Mouse (Mus musculus): Measurements from ENCODE around the gene Fzd2. TPM values are rescaled to one million over a fixed set of nuclear protein-coding genes. Genes with fewer than 3 reads are reported as not detected.
A peak's percentile ranks its signal among the peaks of the same experiment; 100 is the strongest.

Gene Fzd2
- total and polyA plus RNA-seq, 3 experiments = not detected

DNA sequence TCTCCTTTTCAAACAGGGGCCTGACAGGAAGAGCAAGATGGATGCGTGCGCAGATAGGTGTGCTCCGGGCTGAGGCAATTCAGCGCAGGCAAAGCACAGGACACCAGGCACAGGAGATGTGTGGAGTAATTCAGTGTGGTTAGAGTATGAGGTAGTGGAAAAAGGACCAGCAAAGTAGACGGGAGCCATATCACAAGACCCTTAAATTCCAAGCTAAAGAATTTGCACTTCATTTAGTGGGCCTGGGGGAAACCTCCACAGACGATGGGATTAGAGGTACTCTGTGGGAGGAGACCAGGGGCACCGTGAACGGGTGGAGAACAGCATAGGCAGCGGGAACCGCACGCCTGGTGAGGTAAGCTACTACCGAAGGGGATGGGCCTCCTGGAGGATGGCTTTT, 43.7 kb downstream of the Fzd2 start:
- Histone ChIP-seq H3K9me3 (replicated peaks) (no peaks in the 10 kb centered on the region), H3K4me1 (ENCODE audit: insufficient read depth, low read depth, low read length) (no peaks in the 10 kb centered on the region), H3K36me3 (replicated peaks) (no peaks in the 10 kb centered on the region), H3K4me3 (ENCODE audit: low read depth, low read length) (no peak overlapping the region), H3K27me3 (ENCODE audit: insufficient read depth, low read length) (peaks cover 23% of the 10 kb centered on the region)
- TF ChIP-seq CTCF (IDR thresholded peaks at IDR 0.05; ENCODE audit: low read depth, low read length) = no peak
- TF ChIP-seq TAL1 (conservative IDR thresholded peaks at IDR 0.05; ENCODE audit: low read depth, low read length) = no peak
- TF ChIP-seq POLR2AphosphoS5 (IDR thresholded peaks at IDR 0.05; ENCODE audit: insufficient replicate concordance, low read depth, low read length) = no peak
- no peak for TF ChIP-seq GATA2 (IDR thresholded peaks at IDR 0.05; ENCODE audit: borderline replicate concordance, low read depth, low read length)
- no peak for TF ChIP-seq GATA1 (IDR thresholded peaks at IDR 0.05; ENCODE audit: borderline replicate concordance, low read length)
- ATAC-seq (ENCODE audit: extremely low read depth, insufficient number of reproducible peaks, low FRiP score, poor library complexity, severe bottlenecking) = no peak
- no peak for DNase-seq (ENCODE audit: low spot score)

DNA sequence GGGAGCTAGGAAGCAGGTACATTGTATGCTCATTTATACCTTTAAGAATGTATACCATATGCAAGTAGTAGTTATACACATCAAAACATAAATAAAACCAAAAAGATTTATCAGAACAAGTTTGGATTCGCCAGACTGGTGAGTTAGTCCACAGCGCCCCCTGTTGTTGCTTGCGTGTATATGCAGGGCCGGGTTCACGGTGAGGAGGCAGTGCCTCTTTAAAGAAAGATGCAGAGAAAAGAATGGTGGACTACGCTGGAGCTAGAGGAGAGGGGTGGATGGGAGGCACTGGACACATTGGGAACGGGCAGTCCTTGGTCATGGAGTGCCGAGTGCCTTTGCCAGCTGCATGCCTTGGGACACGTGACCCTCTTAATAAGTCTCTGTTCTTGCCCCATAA, 47.2 kb downstream of the Fzd2 start:
- H3K9me3 ChIP-seq (replicated peaks) = no peaks in the 10 kb centered on the region
- H3K4me1 ChIP-seq (ENCODE audit: insufficient read depth, low read depth, low read length) = no peaks in the 10 kb centered on the region
- DNase-seq (ENCODE audit: low spot score) (no peak), ATAC-seq (ENCODE audit: extremely low read depth, insufficient number of reproducible peaks, low FRiP score, poor library complexity, severe bottlenecking) (no peak)
- H3K27me3 ChIP-seq (ENCODE audit: insufficient read depth, low read length) = peaks cover 15% of the 10 kb centered on the region
- H3K36me3 ChIP-seq (replicated peaks) = no peaks in the 10 kb centered on the region
- peak; percentile 71 for TF ChIP-seq CTCF (IDR thresholded peaks at IDR 0.05; ENCODE audit: low read depth, low read length)
- TF ChIP-seq GATA2 (IDR thresholded peaks at IDR 0.05; ENCODE audit: borderline replicate concordance, low read depth, low read length) = no peak
- no peak for TF ChIP-seq GATA1 (IDR thresholded peaks at IDR 0.05; ENCODE audit: borderline replicate concordance, low read length)
- no peak for TF ChIP-seq POLR2AphosphoS5 (IDR thresholded peaks at IDR 0.05; ENCODE audit: insufficient replicate concordance, low read depth, low read length)
- no peak for TF ChIP-seq TAL1 (conservative IDR thresholded peaks at IDR 0.05; ENCODE audit: low read depth, low read length)
- no peak overlapping the region for H3K4me3 ChIP-seq (ENCODE audit: low read depth, low read length)

DNA sequence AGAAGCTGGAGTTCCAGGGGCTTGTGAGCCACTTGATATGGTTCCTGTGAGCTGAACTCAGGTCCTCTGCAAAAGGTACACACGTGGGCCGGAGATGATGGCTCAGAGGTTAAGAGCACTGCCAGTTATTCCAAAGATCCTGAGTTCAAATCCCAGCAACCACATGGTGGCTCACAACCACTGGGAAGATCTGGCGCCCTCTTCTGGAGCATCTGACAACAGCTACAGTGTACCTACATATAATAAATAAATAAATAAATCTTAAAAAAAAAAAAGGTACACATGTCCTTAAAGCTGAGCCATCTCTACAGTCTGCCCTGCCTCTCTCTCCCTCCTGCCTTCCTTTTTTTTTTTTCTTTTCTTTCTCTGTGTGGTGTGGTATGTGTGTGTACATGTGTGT, 48.6 kb downstream of the Fzd2 start:
- H3K27me3 ChIP-seq (ENCODE audit: insufficient read depth, low read length) = peaks cover 13% of the 10 kb centered on the region
- ATAC-seq (ENCODE audit: extremely low read depth, insufficient number of reproducible peaks, low FRiP score, poor library complexity, severe bottlenecking) = no peak
- TF ChIP-seq POLR2AphosphoS5 (IDR thresholded peaks at IDR 0.05; ENCODE audit: insufficient replicate concordance, low read depth, low read length) = no peak
- TF ChIP-seq TAL1 (conservative IDR thresholded peaks at IDR 0.05; ENCODE audit: low read depth, low read length) = no peak
- no peak for TF ChIP-seq GATA1 (IDR thresholded peaks at IDR 0.05; ENCODE audit: borderline replicate concordance, low read length)
- no peak for TF ChIP-seq GATA2 (IDR thresholded peaks at IDR 0.05; ENCODE audit: borderline replicate concordance, low read depth, low read length)
- no peak for TF ChIP-seq CTCF (IDR thresholded peaks at IDR 0.05; ENCODE audit: low read depth, low read length)
- no peak overlapping the region for H3K4me3 ChIP-seq (ENCODE audit: low read depth, low read length)
- H3K36me3 ChIP-seq (replicated peaks) = no peaks in the 10 kb centered on the region
- H3K4me1 ChIP-seq (ENCODE audit: insufficient read depth, low read depth, low read length) = no peaks in the 10 kb centered on the region
- DNase-seq (ENCODE audit: low spot score) = no peak
- no peaks in the 10 kb centered on the region for H3K9me3 ChIP-seq (replicated peaks)

DNA sequence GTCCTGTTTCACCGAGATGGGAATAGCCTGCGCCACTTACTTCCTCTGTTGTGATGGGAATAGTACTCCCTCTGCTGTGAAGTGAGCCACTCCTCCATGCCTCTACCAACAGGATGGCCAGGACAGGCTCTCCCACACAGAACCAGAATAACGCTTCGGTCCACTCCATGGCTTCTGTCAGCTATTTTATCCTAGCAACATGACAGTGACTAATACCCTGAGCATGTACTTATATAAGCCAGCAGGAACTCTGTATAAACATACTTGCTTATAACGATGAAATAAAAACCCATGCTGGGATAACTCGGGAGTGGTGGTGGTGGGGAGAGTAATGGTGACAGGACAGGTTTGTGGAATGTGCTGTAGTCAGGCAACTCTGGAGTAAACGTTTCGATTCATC, 51.7 kb downstream of the Fzd2 start:
- Histone ChIP-seq H3K9me3 (replicated peaks) (no peaks in the 10 kb centered on the region), H3K4me1 (ENCODE audit: insufficient read depth, low read depth, low read length) (no peaks in the 10 kb centered on the region), H3K4me3 (ENCODE audit: low read depth, low read length) (no peak overlapping the region), H3K36me3 (replicated peaks) (no peaks in the 10 kb centered on the region), H3K27me3 (ENCODE audit: insufficient read depth, low read length) (peaks cover 15% of the 10 kb centered on the region; the same call in 1 of the 2 replicates)
- DNase-seq (ENCODE audit: low spot score) (no peak), ATAC-seq (ENCODE audit: extremely low read depth, insufficient number of reproducible peaks, low FRiP score, poor library complexity, severe bottlenecking) (no peak)
- TF ChIP-seq POLR2AphosphoS5 (IDR thresholded peaks at IDR 0.05; ENCODE audit: insufficient replicate concordance, low read depth, low read length) (no peak), TAL1 (conservative IDR thresholded peaks at IDR 0.05; ENCODE audit: low read depth, low read length) (no peak), GATA1 (IDR thresholded peaks at IDR 0.05; ENCODE audit: borderline replicate concordance, low read length) (no peak), CTCF (IDR thresholded peaks at IDR 0.05; ENCODE audit: low read depth, low read length) (no peak), GATA2 (IDR thresholded peaks at IDR 0.05; ENCODE audit: borderline replicate concordance, low read depth, low read length) (no peak)

DNA sequence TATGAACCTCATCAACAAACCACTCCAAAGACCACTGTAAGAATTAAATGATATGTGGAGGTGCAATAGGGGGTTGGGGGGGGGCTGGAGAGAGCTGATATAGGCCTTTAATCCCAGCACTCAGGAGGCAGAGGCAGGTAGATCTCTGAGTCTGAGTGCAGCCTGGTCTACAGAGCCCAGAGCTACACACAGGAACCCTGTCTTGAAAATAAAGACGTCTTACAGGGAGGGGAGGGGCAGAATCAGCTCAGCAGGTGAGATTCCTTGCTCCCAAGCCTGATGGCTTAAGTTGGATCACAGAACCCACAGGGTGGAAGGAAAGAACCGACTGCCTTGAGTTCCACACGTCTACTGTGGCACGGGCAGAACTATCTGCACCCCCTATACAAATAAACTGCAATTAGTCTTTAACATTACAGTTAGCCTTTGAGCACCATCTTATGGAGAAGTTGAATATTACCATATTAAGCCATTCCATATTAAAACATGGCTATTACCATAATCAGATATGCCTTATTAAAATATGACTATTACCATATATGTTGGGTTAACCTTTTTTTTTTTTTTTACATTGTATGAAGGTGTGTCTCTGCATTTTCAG, 52.2 kb downstream of the Fzd2 start:
- H3K36me3 ChIP-seq (replicated peaks) = no peaks in the 10 kb centered on the region
- H3K9me3 ChIP-seq (replicated peaks) = no peaks in the 10 kb centered on the region
- no peak overlapping the region for H3K4me3 ChIP-seq (ENCODE audit: low read depth, low read length)
- TF ChIP-seq GATA2 (IDR thresholded peaks at IDR 0.05; ENCODE audit: borderline replicate concordance, low read depth, low read length) = no peak
- no peak for TF ChIP-seq POLR2AphosphoS5 (IDR thresholded peaks at IDR 0.05; ENCODE audit: insufficient replicate concordance, low read depth, low read length)
- no peak for TF ChIP-seq TAL1 (conservative IDR thresholded peaks at IDR 0.05; ENCODE audit: low read depth, low read length)
- TF ChIP-seq CTCF (IDR thresholded peaks at IDR 0.05; ENCODE audit: low read depth, low read length) = no peak
- no peak for TF ChIP-seq GATA1 (IDR thresholded peaks at IDR 0.05; ENCODE audit: borderline replicate concordance, low read length)
- no peak for DNase-seq (ENCODE audit: low spot score)
- H3K27me3 ChIP-seq (ENCODE audit: insufficient read depth, low read length) = peaks cover 15% of the 10 kb centered on the region; the same call in 1 of the 2 replicates
- ATAC-seq (ENCODE audit: extremely low read depth, insufficient number of reproducible peaks, low FRiP score, poor library complexity, severe bottlenecking) = no peak
- H3K4me1 ChIP-seq (ENCODE audit: insufficient read depth, low read depth, low read length) = no peaks in the 10 kb centered on the region

DNA sequence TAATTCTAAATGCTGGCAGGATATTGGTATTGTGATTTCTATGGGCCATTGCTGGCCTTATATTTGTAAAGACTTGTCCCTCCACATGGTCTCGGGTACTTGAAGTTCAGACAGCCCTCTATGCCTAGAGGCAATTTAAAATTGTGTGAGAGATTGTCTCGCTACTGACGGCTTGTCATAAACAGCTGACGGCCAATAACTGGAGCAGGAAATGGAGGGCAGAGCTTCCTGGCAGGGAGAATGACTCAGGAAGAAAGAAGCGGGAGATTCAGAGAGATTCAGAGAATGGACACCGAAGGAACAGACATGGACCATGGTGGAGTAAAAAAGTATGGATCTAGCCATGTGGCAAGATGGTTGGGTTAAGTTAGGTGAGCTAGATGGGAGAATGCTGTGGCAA, 52.7 kb downstream of the Fzd2 start:
- Histone ChIP-seq H3K27me3 (ENCODE audit: insufficient read depth, low read length) (peaks cover 13% of the 10 kb centered on the region; the same call in 1 of the 2 replicates), H3K9me3 (replicated peaks) (no peaks in the 10 kb centered on the region), H3K4me1 (ENCODE audit: insufficient read depth, low read depth, low read length) (no peaks in the 10 kb centered on the region), H3K36me3 (replicated peaks) (no peaks in the 10 kb centered on the region), H3K4me3 (ENCODE audit: low read depth, low read length) (no peak overlapping the region)
- ATAC-seq (ENCODE audit: extremely low read depth, insufficient number of reproducible peaks, low FRiP score, poor library complexity, severe bottlenecking) (no peak), DNase-seq (ENCODE audit: low spot score) (no peak)
- no peak for TF ChIP-seq POLR2AphosphoS5 (IDR thresholded peaks at IDR 0.05; ENCODE audit: insufficient replicate concordance, low read depth, low read length)
- TF ChIP-seq CTCF (IDR thresholded peaks at IDR 0.05; ENCODE audit: low read depth, low read length) = no peak
- no peak for TF ChIP-seq GATA1 (IDR thresholded peaks at IDR 0.05; ENCODE audit: borderline replicate concordance, low read length)
- TF ChIP-seq TAL1 (conservative IDR thresholded peaks at IDR 0.05; ENCODE audit: low read depth, low read length) = no peak
- TF ChIP-seq GATA2 (IDR thresholded peaks at IDR 0.05; ENCODE audit: borderline replicate concordance, low read depth, low read length) = no peak

Other genes with a start within 250 kb of the Fzd2 start
- gene Slc4a1, start 238.2 kb upstream of the Fzd2 start, total RNA-seq (2014; fragmentation: Nextera tagmentation) = 5.9 and 596 TPM in 2 replicates
- gene Slc4a1, start 238.2 kb upstream of the Fzd2 start, total RNA-seq (2017) = 1.1 and 1.5 TPM in 2 replicates
- gene Slc4a1, start 238.2 kb upstream of the Fzd2 start, polyA plus RNA-seq (2012) = 2.3 and 2.9 TPM in 2 replicates
- gene Rundc3a, start 211.0 kb upstream of the Fzd2 start, total RNA-seq (2014; fragmentation: Nextera tagmentation) = not detected in 2 replicates
- 0.16 TPM in 1 of 2 replicates, not detected in the other for gene Rundc3a, start 211.0 kb upstream of the Fzd2 start, total RNA-seq (2017)
- not detected in 2 replicates for gene Rundc3a, start 211.0 kb upstream of the Fzd2 start, polyA plus RNA-seq (2012)
- 205 TPM in 2 replicates for gene Slc25a39, start 196.4 kb upstream of the Fzd2 start, total RNA-seq (2014; fragmentation: Nextera tagmentation)
- gene Slc25a39, start 196.4 kb upstream of the Fzd2 start, total RNA-seq (2017) = 55.3 and 55.9 TPM in 2 replicates
- 230 and 231 TPM in 2 replicates for gene Slc25a39, start 196.4 kb upstream of the Fzd2 start, polyA plus RNA-seq (2012)
- gene Grn, start 174.1 kb upstream of the Fzd2 start, total RNA-seq (2014; fragmentation: Nextera tagmentation) = 45.8 and 46.0 TPM in 2 replicates
- gene Grn, start 174.1 kb upstream of the Fzd2 start, total RNA-seq (2017) = 52.4 and 65.8 TPM in 2 replicates
- 13.2 and 21.1 TPM in 2 replicates for gene Grn, start 174.1 kb upstream of the Fzd2 start, polyA plus RNA-seq (2012)
- not detected in 2 replicates for gene Fam171a2, start 156.7 kb upstream of the Fzd2 start, total RNA-seq (2014; fragmentation: Nextera tagmentation)
- 0.05 TPM in 1 of 2 replicates, not detected in the other for gene Fam171a2, start 156.7 kb upstream of the Fzd2 start, total RNA-seq (2017)
- gene Fam171a2, start 156.7 kb upstream of the Fzd2 start, polyA plus RNA-seq (2012) = 0.08 and 0.16 TPM in 2 replicates
- 27.3 and 37.6 TPM in 2 replicates for gene Itga2b, start 134.3 kb upstream of the Fzd2 start, total RNA-seq (2014; fragmentation: Nextera tagmentation)
- gene Itga2b, start 134.3 kb upstream of the Fzd2 start, total RNA-seq (2017) = 72.3 and 76.1 TPM in 2 replicates
- gene Itga2b, start 134.3 kb upstream of the Fzd2 start, polyA plus RNA-seq (2012) = 23.5 and 27.8 TPM in 2 replicates
- gene Gpatch8, start 48.0 kb upstream of the Fzd2 start, total RNA-seq (2014; fragmentation: Nextera tagmentation) = 52.1 and 69.2 TPM in 2 replicates
- 22.3 and 26.0 TPM in 2 replicates for gene Gpatch8, start 48.0 kb upstream of the Fzd2 start, total RNA-seq (2017)
- gene Gpatch8, start 48.0 kb upstream of the Fzd2 start, polyA plus RNA-seq (2012) = 12.1 and 16.1 TPM in 2 replicates
- gene Gm11627, start 24.9 kb upstream of the Fzd2 start, total RNA-seq (2014; fragmentation: Nextera tagmentation) = not detected in 2 replicates
- not detected in 2 replicates for gene Gm11627, start 24.9 kb upstream of the Fzd2 start, total RNA-seq (2017)
- not detected in 2 replicates for gene Gm11627, start 24.9 kb upstream of the Fzd2 start, polyA plus RNA-seq (2012)
- gene Meioc, start 59.3 kb downstream of the Fzd2 start, total RNA-seq (2014; fragmentation: Nextera tagmentation) = not detected in 2 replicates
- 0.05 TPM in 1 of 2 replicates, not detected in the other for gene Meioc, start 59.3 kb downstream of the Fzd2 start, total RNA-seq (2017)
- gene Meioc, start 59.3 kb downstream of the Fzd2 start, polyA plus RNA-seq (2012) = not detected in 2 replicates
- gene Ccdc43, start 93.4 kb downstream of the Fzd2 start, total RNA-seq (2014; fragmentation: Nextera tagmentation) = 27.3 and 32.0 TPM in 2 replicates
- gene Ccdc43, start 93.4 kb downstream of the Fzd2 start, total RNA-seq (2017) = 38.7 and 43.6 TPM in 2 replicates
- 8.4 and 10.5 TPM in 2 replicates for gene Ccdc43, start 93.4 kb downstream of the Fzd2 start, polyA plus RNA-seq (2012)
- gene Adam11, start 157.0 kb downstream of the Fzd2 start, total RNA-seq (2014; fragmentation: Nextera tagmentation) = not detected in 2 replicates
- 0.06 and 0.22 TPM in 2 replicates for gene Adam11, start 157.0 kb downstream of the Fzd2 start, total RNA-seq (2017)
- gene Adam11, start 157.0 kb downstream of the Fzd2 start, polyA plus RNA-seq (2012) = not detected in 2 replicates
- not detected in 2 replicates for gene Gjc1, start 215.3 kb downstream of the Fzd2 start, total RNA-seq (2014; fragmentation: Nextera tagmentation)
- gene Gjc1, start 215.3 kb downstream of the Fzd2 start, total RNA-seq (2017) = 0.11 and 0.12 TPM in 2 replicates
- gene Gjc1, start 215.3 kb downstream of the Fzd2 start, polyA plus RNA-seq (2012) = not detected in 2 replicates
- not detected in 2 replicates for gene Higd1b, start 231.5 kb downstream of the Fzd2 start, total RNA-seq (2014; fragmentation: Nextera tagmentation)
- not detected in 2 replicates for gene Higd1b, start 231.5 kb downstream of the Fzd2 start, total RNA-seq (2017)
- gene Higd1b, start 231.5 kb downstream of the Fzd2 start, polyA plus RNA-seq (2012) = not detected in 2 replicates

Measured in G1E (cell line).